Mouse (Mus musculus) hindbrain, embryonic 12.5 days (tissue): ENCODE results near the gene Asl. TPM values are rescaled to one million over a fixed set of nuclear protein-coding genes. Genes with fewer than 3 reads are reported as not detected.

Source experiments
- ATAC-seq: fragments of 200-750 bp; cut with Nextera tagmentation; 2 replicates; pipeline ENCODE4 v1.8.0; 2017; ENCODE audit warnings: moderate TSS enrichment; ENCODE audit not compliant: low FRiP score
- H3K27ac ChIP-seq: fragments of 300-500 bp; sonication (generic); 2 replicates; pipeline ENCODE4 v1.5.1; 2016; ENCODE audit warnings: mild to moderate bottlenecking
- H3K27me3 ChIP-seq: fragments of 300-500 bp; sonication (generic); 2 replicates; pipeline ENCODE4 v1.6.1; 2016; ENCODE audit warnings: mild to moderate bottlenecking
- H3K36me3 ChIP-seq: fragments of 300-500 bp; sonication (generic); 2 replicates; pipeline ENCODE4 v1.6.1; 2016; ENCODE audit warnings: mild to moderate bottlenecking
- H3K4me1 ChIP-seq: fragments of 300-500 bp; sonication (generic); 2 replicates; pipeline ENCODE4 v1.6.1; 2016
- H3K4me2 ChIP-seq: fragments of 300-500 bp; sonication (generic); replicated peaks from 2 replicates; pipeline ENCODE4 v1.6.1; 2016; ENCODE audit warnings: mild to moderate bottlenecking
- H3K4me3 ChIP-seq: fragments of 300-500 bp; sonication (generic); 2 replicates; pipeline ENCODE4 v1.5.1; 2016; ENCODE audit warnings: mild to moderate bottlenecking
- H3K9ac ChIP-seq: fragments of 300-500 bp; sonication (generic); 2 replicates; pipeline ENCODE4 v1.6.1; 2016; ENCODE audit warnings: mild to moderate bottlenecking, moderate library complexity
- H3K9me3 ChIP-seq: fragments of 300-500 bp; sonication (generic); replicated peaks from 2 replicates; pipeline ENCODE4 v1.6.1; 2016; ENCODE audit warnings: mild to moderate bottlenecking
- WGBS: fragments of 180-500 bp; shearing (Covaris S2); methylation state at CpG from one replicate; pipeline ENCODE4 v1.1.7; 2016; 5-methylcytosine and 5-hydroxymethylcytosine counted together
- polyA plus RNA-seq: library from polyadenylated mRNA; unstranded; fragments of >200 nt; fragmentation: Nextera tagmentation; extraction: Ambion mirVana; gene quantifications from 2 replicates; pipeline ENCODE4 v1.2.1, GENCODE M21; 2016

Gene Asl
- polyA plus RNA-seq, 1 experiment from 2014 or later: 34.7 TPM

DNA sequence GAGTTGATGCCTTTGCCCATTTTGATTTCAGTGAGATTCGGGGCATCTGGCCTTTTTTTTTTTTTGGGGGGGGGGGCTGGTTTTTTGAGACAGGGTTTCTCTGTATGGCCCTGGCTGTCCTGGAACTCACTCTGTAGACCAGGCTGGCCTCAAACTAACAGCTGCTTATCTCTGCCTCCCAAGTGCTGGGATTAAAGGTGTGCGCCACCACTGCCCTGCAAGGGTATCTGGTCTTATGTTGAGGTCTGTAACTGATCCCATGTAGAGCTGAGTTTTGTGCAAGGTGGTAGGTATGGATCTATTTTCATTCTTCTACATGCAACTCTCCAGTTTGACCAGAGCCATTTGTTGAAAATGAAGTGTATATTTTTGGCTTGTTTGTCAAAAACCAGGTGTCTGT lies 27.3 kb upstream of the Asl start:
- Histone ChIP-seq H3K27ac (no peak overlapping the region), H3K36me3 (peaks cover 34% of the 10 kb centered on the region), H3K4me3 (no peak overlapping the region), H3K4me1 (no peaks in the 10 kb centered on the region), H3K27me3 (no peaks in the 10 kb centered on the region), H3K9me3 (no peaks in the 10 kb centered on the region), H3K4me2 (no peak overlapping the region), H3K9ac (no peak overlapping the region)
- no peak for ATAC-seq
- 98% methylated on average over 2 of the region's 2 CpGs for WGBS

DNA sequence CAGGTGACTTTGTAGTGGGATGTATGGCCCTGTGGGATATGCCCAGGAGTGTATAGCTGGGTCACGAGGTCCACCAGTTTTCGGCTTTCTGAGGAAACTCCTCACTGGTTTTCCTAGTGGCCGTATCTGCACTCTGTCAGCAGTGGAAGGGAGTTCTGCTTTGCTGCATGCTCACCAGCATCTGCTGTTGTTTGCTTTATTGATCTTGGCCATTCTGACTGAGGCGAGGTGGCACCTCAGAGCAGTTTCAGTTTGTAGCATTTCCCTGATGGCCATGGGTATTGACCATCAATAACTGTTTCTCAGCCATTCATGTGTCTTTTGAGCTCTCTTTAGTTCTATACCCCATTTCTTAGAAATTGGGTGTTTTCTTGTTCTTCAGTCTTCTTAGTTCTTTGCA lies 26.6 kb upstream of the Asl start:
- no peaks in the 10 kb centered on the region for H3K9me3 ChIP-seq
- H3K36me3 ChIP-seq: peaks cover 33% of the 10 kb centered on the region
- H3K27me3 ChIP-seq: no peaks in the 10 kb centered on the region
- no peak overlapping the region for H3K4me3 ChIP-seq
- 90% methylated on average over 4 of the region's 4 CpGs for WGBS
- ATAC-seq: no peak
- no peak overlapping the region for H3K27ac ChIP-seq
- no peak overlapping the region for H3K4me2 ChIP-seq
- H3K9ac ChIP-seq: no peak overlapping the region
- H3K4me1 ChIP-seq: no peaks in the 10 kb centered on the region

- no peak overlapping the region for H3K9ac ChIP-seq
- WGBS: 92% methylated on average over 6 of the region's 6 CpGs
Measured at GRCm38 (mm10) chr5:130052955-130053354, 23.9 kb upstream of the Asl start.

GRCm38 (mm10) chr5:130052510-130052909 lies 23.5 kb upstream of the Asl start:
- Histone ChIP-seq H3K27ac (no peak overlapping the region), H3K4me1 (no peaks in the 10 kb centered on the region), H3K9ac (no peak overlapping the region), H3K4me3 (no peak overlapping the region), H3K36me3 (peaks cover 37% of the 10 kb centered on the region), H3K9me3 (no peaks in the 10 kb centered on the region), H3K4me2 (no peak overlapping the region), H3K27me3 (no peaks in the 10 kb centered on the region)
- 80% methylated on average over 5 of the region's 5 CpGs for WGBS
- no peak for ATAC-seq

More at GRCm38 (mm10) chr5:130052955-130053354, 23.9 kb upstream of the Asl start:
- Histone ChIP-seq H3K4me3 (no peak overlapping the region), H3K4me1 (no peaks in the 10 kb centered on the region), H3K9me3 (no peaks in the 10 kb centered on the region), H3K4me2 (no peak overlapping the region), H3K27ac (no peak overlapping the region), H3K36me3 (peaks cover 37% of the 10 kb centered on the region), H3K27me3 (no peaks in the 10 kb centered on the region)
- no peak for ATAC-seq

GRCm38 (mm10) chr5:130051073-130051860 lies 22.2 kb upstream of the Asl start:
- Histone ChIP-seq H3K4me3 (no peak overlapping the region), H3K4me1 (no peaks in the 10 kb centered on the region), H3K4me2 (no peak overlapping the region), H3K27me3 (no peaks in the 10 kb centered on the region), H3K9ac (no peak overlapping the region), H3K36me3 (peaks cover 50% of the 10 kb centered on the region), H3K9me3 (no peaks in the 10 kb centered on the region), H3K27ac (no peak overlapping the region)
- no peak for ATAC-seq
- 84% methylated on average over 15 of the region's 15 CpGs for WGBS

DNA sequence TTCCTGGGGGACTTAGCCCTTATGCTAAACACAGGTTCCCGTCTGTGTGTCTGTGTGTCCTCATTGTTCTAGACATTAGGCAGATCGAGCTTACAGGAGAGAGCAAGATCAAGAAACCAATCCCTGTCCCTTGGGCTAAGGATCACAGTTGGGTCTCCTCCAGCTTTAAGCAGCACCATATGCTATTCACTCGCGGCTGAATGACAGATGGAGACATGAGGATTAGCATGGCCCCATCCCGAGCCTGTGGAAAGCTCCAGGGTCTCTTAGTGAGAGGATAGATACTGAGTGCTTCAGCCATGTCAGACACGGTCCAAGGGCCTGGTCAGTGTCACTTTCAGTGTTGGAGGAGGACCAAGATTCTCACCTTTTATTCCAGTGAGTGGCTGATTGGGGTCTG lies 21.4 kb upstream of the Asl start:
- WGBS: 60% methylated on average over 6 of the region's 6 CpGs
- Histone ChIP-seq H3K9ac (no peak overlapping the region), H3K27ac (no peak overlapping the region), H3K4me3 (no peak overlapping the region), H3K27me3 (no peaks in the 10 kb centered on the region), H3K4me2 (no peak overlapping the region), H3K4me1 (no peaks in the 10 kb centered on the region), H3K9me3 (no peaks in the 10 kb centered on the region), H3K36me3 (peaks cover 56% of the 10 kb centered on the region)
- ATAC-seq: no peak

DNA sequence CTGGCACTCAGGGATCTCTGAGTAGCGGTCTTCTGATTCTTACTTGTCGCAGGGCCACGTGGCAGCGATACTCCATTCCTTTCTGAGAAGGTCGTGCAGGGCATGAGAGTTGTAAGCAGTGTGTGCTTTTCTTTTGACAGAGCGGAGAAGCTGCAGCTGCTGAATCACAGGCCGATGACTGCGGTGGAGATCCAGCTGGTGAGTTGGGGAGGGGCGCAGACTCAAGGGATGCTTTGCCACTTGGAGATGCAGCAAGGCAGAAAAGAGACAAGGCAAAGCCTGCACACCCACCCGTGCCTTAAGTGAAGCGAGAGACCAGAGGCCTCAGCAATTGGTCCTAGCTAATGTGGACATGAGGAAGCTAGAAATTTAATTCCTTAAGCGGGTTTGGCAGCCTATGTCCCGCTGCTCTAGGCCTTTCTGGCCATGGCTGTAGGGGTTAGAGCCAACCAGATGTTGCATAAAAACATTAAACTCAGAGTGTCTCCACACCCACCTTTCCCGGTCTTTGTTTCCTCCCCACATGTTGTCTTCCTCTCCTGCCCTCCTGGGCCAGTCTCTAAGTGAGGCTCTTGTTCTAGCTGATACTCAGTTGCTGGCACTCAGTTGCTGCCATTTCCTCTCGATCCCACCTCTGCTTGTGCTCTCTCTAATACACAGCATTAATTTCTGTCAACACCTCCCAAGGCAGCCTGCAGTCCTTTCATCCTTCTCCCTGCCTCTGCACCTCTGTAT lies 19.9 kb upstream of the Asl start:
- peak overlapping the region; percentile 15; the same call in 1 of the 2 replicates for H3K9ac ChIP-seq
- H3K36me3 ChIP-seq: peaks cover 65% of the 10 kb centered on the region
- no peak overlapping the region for H3K4me2 ChIP-seq
- H3K4me1 ChIP-seq: no peaks in the 10 kb centered on the region
- H3K4me3 ChIP-seq: no peak overlapping the region
- no peak for ATAC-seq
- 83% methylated on average over 15 of the region's 15 CpGs for WGBS
- no peak overlapping the region for H3K27ac ChIP-seq
- no peaks in the 10 kb centered on the region for H3K9me3 ChIP-seq
- no peaks in the 10 kb centered on the region for H3K27me3 ChIP-seq

DNA sequence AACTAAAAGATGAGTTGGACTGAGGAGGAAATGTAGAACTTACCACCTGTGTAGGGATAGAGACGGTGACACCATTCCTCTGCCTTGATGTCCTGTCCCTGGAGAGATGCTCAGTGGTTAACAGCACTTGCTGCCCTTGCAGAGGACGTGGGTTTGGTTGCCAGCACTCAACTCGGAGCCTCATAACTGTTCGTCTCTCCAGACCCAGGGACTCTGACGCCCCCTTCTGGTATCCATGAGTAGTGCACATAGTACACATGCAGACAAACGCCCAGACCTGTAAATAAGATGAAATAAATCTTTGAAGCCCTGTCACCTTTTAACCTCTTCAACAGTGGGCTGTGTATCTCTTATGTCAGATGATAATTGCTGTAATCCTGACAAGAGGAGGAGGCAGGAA lies 18.0 kb upstream of the Asl start:
- WGBS: 86% methylated on average over 6 of the region's 6 CpGs

DNA sequence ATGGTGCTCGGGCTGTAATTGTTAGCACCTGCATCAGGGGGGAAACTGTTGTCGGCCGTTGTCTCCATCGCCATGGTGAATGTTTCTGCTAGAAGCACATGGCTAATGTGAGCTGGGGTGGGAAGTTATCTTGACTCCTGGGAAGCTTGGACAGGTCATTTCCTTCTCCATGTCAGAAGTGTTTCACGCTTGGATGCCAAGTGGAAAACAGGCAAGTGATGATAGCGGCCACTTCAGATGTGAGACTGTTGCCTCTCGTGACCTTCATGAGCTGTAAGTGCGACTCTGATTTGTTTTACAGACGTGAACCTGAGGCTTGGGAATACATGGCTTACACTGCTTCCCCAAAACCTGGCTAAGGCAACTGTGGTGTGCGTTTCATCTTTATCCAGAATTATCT lies 17.5 kb upstream of the Asl start:
- H3K27ac ChIP-seq: no peak overlapping the region
- H3K9ac ChIP-seq: no peak overlapping the region
- no peak overlapping the region for H3K4me3 ChIP-seq
- H3K27me3 ChIP-seq: no peaks in the 10 kb centered on the region
- no peaks in the 10 kb centered on the region for H3K9me3 ChIP-seq
- no peak overlapping the region for H3K4me2 ChIP-seq
- 86% methylated on average over 10 of the region's 10 CpGs for WGBS
- ATAC-seq: no peak
- H3K36me3 ChIP-seq: peaks cover 73% of the 10 kb centered on the region
- no peaks in the 10 kb centered on the region for H3K4me1 ChIP-seq

More for the DNA sequence above, 18.0 kb upstream of the Asl start:
- Histone ChIP-seq H3K9ac (no peak overlapping the region), H3K27me3 (no peaks in the 10 kb centered on the region), H3K27ac (no peak overlapping the region), H3K4me2 (no peak overlapping the region), H3K36me3 (peaks cover 70% of the 10 kb centered on the region), H3K4me3 (no peak overlapping the region), H3K4me1 (no peaks in the 10 kb centered on the region), H3K9me3 (no peaks in the 10 kb centered on the region)
- ATAC-seq: no peak

GRCm38 (mm10) chr5:130046100-130046499 lies 17.1 kb upstream of the Asl start:
- H3K9ac ChIP-seq: no peak overlapping the region
- WGBS: 89% methylated on average over 7 of the region's 7 CpGs
- no peak for ATAC-seq
- peaks cover 72% of the 10 kb centered on the region for H3K36me3 ChIP-seq
- no peaks in the 10 kb centered on the region for H3K9me3 ChIP-seq
- no peaks in the 10 kb centered on the region for H3K4me1 ChIP-seq
- no peak overlapping the region for H3K4me2 ChIP-seq
- H3K4me3 ChIP-seq: no peak overlapping the region
- no peak overlapping the region for H3K27ac ChIP-seq
- no peaks in the 10 kb centered on the region for H3K27me3 ChIP-seq

- no peak overlapping the region for H3K27ac ChIP-seq
- no peaks in the 10 kb centered on the region for H3K4me1 ChIP-seq
- H3K9me3 ChIP-seq: no peaks in the 10 kb centered on the region
- H3K4me3 ChIP-seq: no peak overlapping the region
- 86% methylated on average over 7 of the region's 7 CpGs for WGBS
- no peaks in the 10 kb centered on the region for H3K27me3 ChIP-seq
- H3K9ac ChIP-seq: no peak overlapping the region
- no peak for ATAC-seq
- H3K36me3 ChIP-seq: peaks cover 80% of the 10 kb centered on the region
- H3K4me2 ChIP-seq: no peak overlapping the region
Measured at GRCm38 (mm10) chr5:130044201-130044695, 15.2 kb upstream of the Asl start.

DNA sequence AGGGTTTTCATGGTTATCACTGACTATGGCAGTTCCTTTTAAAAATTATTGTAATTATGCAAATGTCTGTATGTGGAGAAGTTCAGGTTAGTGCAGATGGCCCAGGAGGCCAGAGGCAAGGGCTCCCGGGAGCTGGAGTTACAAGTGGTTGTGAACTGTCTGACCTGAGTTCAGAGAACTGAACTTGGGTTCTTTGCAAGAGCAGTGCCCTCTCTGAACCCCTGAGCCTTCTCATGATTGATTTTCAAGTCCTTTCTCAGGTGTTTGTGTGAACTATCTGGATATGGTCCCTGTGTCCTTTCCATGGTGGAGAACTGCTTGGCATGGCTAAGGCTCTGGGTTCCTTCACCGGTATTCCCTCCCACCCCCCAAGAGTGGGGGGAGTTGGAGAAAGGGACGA lies 14.7 kb upstream of the Asl start:
- Histone ChIP-seq H3K4me1 (no peaks in the 10 kb centered on the region), H3K9me3 (no peaks in the 10 kb centered on the region), H3K36me3 (peaks cover 75% of the 10 kb centered on the region), H3K9ac (no peak overlapping the region), H3K4me3 (no peak overlapping the region), H3K27ac (no peak overlapping the region), H3K4me2 (no peak overlapping the region), H3K27me3 (no peaks in the 10 kb centered on the region)
- WGBS: 94% methylated on average over 3 of the region's 3 CpGs
- no peak for ATAC-seq
